Mouse (Mus musculus) Patski (cell line): ENCODE measurements around the gene Hist1h2bh. TPM values are rescaled to one million over a fixed set of nuclear protein-coding genes. Genes with fewer than 3 reads are reported as not detected.

Experiments used
- ATAC-seq: fragments of 100-300 bp; one replicate; pipeline ENCODE4 v1.8.0; 2021
- CTCF ChIA-PET: fragments of 350-600 bp; sonication (Branson Sonifier 250); formaldehyde crosslinking; loops from one replicate; lab custom pipeline; 2022; ENCODE audit warnings: inconsistent platforms; lab: Charles Lee
- POLR2A ChIA-PET: fragments of 350-600 bp; sonication (Branson Sonifier 250); formaldehyde crosslinking; loops from one replicate; lab custom pipeline; 2022; ENCODE audit warnings: antibody characterized with exemption, inconsistent platforms; lab: Charles Lee
- DNase-seq: peaks from one replicate; pipeline ENCODE4 v3.0.0-alpha.2; 2011; ENCODE audit warnings: low read depth, low spot score
- H3K27me3 ChIP-seq: fragments of 371-371 bp; one replicate; pipeline ENCODE4 v1.5.1; 2021
- CTCF ChIP-seq: fragments of 100-300 bp; IDR thresholded peaks from one replicate; pipeline ENCODE4 v1.5.1; 2021
- in situ Hi-C: fragments of 300-500 bp; cut with MboI; formaldehyde crosslinking; loops from 3 replicates; pipeline ENCODE4 v1.11.1; 2018; ENCODE audit warnings: low pct_unique_long_range_greater_than_20kb, mixed read lengths
- polyA plus RNA-seq: library from polyadenylated mRNA; unstranded; gene quantifications from one replicate; pipeline ENCODE4 v1.2.3, GENCODE M21; 2021

Gene Hist1h2bh
- polyA plus RNA-seq, 1 experiment from 2014 or later = 2.1 TPM

DNA sequence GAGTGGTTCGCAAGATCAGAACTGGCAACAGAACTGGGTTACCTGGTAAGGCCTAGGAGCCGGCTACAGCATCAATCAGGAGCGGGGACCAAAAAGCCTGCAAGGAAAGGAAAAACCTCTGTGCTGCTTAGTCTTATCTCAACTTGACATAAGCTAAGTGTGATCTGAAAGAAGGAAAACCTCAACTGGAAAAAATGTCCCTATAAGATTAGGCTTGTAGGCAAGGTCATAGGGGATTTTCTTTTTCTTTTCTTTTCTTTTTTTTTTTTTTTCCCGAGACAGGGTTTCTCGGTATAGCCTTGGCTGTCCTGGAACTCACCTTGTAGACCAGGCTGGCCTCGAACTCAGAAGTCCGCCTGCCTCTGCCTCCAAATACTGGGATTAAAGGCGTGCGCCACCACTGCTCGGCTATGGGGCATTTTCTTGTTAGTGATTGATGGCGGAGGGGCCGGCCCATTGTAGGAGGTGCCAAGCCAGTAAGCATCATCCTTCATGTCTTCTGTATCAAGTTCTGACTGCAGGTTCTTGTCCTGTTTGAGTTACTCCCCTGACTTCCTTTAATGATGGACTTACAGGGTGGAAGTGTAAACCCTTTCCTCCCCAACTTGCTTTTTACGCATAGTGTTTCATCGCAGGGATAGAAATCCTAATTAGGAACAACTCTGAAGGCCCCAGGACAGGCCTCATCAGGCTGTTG, 36.2 kb downstream of the Hist1h2bh start:
- in situ Hi-C loops = no loop called here
- H3K27me3 ChIP-seq = no peaks in the 10 kb centered on the region
- no peak for DNase-seq
- no peak for TF ChIP-seq CTCF
- ChIA-PET CTCF (no interaction called here), POLR2A (no interaction called here)
- ATAC-seq = no peak

DNA sequence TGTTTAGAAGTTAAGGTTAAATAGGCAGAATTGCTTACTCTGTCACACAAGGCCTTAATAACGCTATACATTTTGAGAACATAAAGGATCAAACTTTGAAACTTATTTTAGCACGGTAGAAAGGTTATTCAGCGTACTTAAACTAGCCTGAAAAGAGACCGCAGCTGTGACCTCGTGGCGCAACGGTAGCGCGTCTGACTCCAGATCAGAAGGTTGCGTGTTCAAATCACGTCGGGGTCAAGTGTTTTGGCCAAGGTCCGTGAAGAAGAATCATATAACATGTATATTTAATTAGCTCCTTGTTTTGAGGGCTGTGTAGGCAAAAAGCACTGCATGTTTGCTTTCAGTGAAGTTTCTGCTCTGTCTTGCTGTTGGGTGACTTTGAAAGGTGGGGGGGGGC, 36.8 kb downstream of the Hist1h2bh start:
- H3K27me3 ChIP-seq = no peaks in the 10 kb centered on the region
- TF ChIP-seq CTCF = no peak
- ChIA-PET POLR2A (no interaction called here), CTCF (no interaction called here)
- DNase-seq = no peak
- no peak for ATAC-seq
- in situ Hi-C loops = no loop called here

DNA sequence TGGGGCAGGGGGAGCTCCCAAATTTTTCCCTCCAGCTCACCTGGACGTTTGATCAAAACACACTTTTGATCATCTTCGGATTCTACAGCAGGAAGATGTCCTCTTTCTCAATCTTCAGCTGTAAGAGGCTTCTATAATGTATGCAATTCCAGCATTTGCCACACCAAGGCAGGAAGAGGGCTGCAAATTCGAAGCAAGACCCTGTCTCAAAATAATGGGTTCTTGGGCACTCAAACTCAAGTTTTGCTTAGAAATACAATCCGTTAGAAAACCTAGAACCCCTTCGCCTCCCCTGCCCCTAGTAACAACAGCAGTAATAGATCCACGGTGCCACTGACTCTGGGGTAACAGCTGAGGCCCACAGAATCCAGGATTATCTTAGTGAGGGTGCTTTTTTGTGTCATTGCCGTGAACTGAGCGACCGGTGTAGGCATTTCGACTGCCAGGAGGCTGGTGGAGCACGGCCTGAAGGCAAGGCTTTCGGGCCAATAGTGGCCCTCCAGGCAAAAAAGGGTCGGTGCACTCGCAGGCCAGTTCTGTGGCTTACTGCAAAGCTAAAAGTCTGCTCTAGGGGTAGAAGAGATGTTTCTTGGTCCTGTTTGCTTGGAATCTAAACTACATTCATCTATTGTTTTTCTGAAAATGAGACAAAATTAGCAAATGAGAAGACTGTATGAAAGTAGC, 37.4 kb downstream of the Hist1h2bh start:
- no peak for ATAC-seq
- in situ Hi-C loops = no loop called here
- ChIA-PET CTCF (interaction anchor here (1.1 kb wide), 1 partner anchor 11 kb away, joined by 4 read pairs; no protein-coding TSS in a partner anchor), POLR2A (no interaction called here)
- H3K27me3 ChIP-seq = no peaks in the 10 kb centered on the region
- TF ChIP-seq CTCF = no peak
- DNase-seq = no peak

DNA sequence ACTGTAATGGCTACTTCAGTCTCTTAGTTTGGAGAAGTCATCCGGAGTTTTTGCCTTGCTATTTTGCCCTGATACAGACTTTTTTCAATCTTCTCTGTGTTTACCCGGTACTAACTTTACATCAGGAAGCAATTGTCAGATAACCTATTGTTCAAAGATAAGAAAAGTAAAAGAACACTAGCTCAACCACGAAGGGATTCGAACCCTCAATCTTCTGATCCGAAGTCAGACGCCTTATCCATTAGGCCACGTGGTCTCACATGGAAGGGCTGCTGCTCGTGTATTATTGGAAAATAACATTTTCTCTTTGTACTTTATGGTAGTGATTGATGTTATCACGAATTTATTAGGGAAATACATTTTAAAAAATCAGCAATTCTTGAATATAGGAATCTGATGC, 39.4 kb downstream of the Hist1h2bh start:
- in situ Hi-C loops = no loop called here
- ATAC-seq = no peak
- DNase-seq = no peak
- CTCF ChIA-PET = no interaction called here
- POLR2A ChIA-PET = no interaction called here
- TF ChIP-seq CTCF = no peak
- no peaks in the 10 kb centered on the region for H3K27me3 ChIP-seq

DNA sequence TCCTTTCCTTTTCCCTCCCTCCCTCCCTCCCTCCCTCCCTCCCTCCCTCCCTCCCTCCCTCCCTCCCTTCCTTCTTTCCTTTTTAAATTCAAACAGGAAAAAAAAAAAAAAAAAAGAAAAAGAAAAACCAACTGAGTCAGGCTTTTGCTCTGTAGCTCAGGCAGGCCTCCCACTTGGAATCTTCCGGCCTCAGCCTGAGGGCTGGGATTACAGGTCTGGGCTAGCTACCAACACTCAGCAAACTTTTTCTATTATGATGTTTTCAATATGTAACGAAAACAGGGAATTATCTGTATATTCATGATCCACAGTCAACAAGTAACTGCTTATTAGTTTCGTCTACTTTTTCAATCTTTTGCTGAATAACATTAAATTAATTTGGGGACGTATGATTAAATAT, 40.3 kb downstream of the Hist1h2bh start:
- no peak for TF ChIP-seq CTCF
- ChIA-PET POLR2A (no interaction called here), CTCF (no interaction called here)
- in situ Hi-C loops = no loop called here
- DNase-seq = no peak
- H3K27me3 ChIP-seq = no peaks in the 10 kb centered on the region
- no peak for ATAC-seq

DNA sequence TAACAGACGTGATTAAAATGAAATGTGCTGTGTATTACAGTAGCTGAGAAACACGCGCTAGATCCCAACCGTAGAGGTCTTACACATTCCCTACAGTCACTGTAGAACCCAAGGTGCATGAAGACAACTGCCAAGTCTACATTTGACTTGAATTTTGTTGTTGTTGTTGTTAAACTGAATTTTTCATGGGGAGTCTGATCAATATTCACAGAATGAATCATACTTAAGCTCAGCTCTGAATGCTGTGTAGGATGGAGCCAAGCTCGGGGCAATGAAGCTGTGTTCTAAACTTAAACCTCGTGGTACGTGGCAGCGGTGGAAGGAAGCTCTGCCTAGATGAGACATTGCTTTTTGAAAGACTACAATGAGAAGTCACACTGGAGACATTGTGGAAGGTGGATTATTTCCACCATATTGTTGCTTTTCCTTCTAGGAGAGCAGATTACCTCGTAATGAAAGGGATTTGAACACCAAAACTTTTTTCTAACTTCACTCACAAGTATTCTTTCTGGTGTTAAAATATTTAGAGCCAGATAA, 41.1 kb downstream of the Hist1h2bh start:
- TF ChIP-seq CTCF = no peak
- H3K27me3 ChIP-seq = no peaks in the 10 kb centered on the region
- ChIA-PET CTCF (interaction anchor here (1.0 kb wide), 1 partner anchor 23 kb away, joined by 4 read pairs; no protein-coding TSS in a partner anchor), POLR2A (no interaction called here)
- in situ Hi-C loops = no loop called here
- DNase-seq (no peak), ATAC-seq (no peak)

DNA sequence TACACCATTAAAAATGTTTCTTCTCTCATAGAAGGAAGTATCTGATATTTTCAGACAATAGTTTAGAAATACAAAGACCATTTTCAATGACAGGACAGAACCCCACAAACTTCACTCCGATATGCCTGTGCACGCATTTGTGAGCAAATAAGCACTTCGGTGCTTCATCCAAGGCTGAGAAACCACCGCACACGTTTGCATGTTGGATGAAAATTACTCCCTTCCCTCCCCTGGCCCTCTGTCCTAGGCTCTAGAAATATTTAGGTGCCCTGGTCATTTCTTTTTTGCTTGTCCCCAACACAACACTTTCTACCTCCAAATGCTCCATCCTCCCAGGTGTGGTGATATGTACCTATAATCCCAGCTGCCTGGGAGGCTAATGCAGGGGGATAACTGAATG, 41.7 kb downstream of the Hist1h2bh start:
- CTCF ChIA-PET = interaction anchor here (1.0 kb wide), 1 partner anchor 23 kb away, joined by 4 read pairs; no protein-coding TSS in a partner anchor
- DNase-seq (no peak), ATAC-seq (no peak)
- no peaks in the 10 kb centered on the region for H3K27me3 ChIP-seq
- POLR2A ChIA-PET = no interaction called here
- TF ChIP-seq CTCF = no peak
- in situ Hi-C loops = no loop called here

DNA sequence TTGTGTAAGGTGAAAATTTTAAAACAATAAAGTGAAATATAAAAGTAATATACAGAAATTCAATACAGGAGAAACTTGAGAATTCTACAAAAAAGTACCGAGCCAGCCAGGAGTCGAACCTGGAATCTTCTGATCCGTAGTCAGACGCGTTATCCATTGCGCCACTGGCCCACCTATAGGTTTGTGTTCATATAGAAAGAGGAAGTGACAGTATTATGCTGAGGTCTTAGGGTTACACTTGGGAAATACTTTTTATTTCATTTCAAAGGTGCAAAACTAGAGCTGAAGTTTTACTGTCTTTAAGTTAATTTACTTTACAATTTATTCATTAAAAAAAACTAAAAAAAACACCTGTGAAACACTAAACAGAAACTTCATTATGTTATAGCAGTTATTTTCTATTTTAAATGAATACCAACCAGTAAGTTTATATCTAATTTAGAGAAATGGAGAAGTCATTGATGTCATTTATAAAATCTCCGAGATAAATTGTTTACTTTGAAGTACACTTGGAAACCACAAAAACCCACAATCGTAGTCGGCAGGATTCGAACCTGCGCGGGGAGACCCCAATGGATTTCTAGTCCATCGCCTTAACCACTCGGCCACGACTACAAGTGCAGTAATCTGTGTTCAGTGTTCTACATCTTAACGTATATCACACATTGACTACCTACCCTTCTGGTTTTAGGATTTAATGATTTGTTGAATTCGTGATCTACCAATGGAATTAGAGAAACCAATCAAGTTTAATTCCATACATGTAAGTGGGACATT, 42.6 kb downstream of the Hist1h2bh start:
- ChIA-PET POLR2A (no interaction called here), CTCF (no interaction called here)
- no peak for DNase-seq
- TF ChIP-seq CTCF = no peak
- no peaks in the 10 kb centered on the region for H3K27me3 ChIP-seq
- in situ Hi-C loops = no loop called here
- ATAC-seq = no peak

DNA sequence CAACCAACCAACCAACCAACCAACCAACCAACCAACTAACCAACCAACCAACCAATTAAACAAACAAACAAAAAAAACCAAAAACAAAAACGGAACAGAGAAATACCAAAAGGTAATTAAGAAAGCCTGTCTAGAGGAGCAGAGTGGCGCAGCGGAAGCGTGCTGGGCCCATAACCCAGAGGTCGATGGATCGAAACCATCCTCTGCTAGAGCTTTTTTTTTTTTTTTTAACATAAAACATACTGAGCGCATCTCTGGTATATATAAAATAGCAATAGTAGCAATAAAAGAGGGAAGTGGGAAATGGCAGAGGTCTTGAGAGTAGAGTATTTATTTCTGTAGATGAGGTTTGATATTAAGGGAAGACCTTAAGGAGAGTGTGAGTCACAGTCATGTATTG, 43.2 kb downstream of the Hist1h2bh start:
- H3K27me3 ChIP-seq = no peaks in the 10 kb centered on the region
- no peak for DNase-seq
- no peak for TF ChIP-seq CTCF
- ChIA-PET POLR2A (no interaction called here), CTCF (no interaction called here)
- in situ Hi-C loops = no loop called here
- no peak for ATAC-seq

DNA sequence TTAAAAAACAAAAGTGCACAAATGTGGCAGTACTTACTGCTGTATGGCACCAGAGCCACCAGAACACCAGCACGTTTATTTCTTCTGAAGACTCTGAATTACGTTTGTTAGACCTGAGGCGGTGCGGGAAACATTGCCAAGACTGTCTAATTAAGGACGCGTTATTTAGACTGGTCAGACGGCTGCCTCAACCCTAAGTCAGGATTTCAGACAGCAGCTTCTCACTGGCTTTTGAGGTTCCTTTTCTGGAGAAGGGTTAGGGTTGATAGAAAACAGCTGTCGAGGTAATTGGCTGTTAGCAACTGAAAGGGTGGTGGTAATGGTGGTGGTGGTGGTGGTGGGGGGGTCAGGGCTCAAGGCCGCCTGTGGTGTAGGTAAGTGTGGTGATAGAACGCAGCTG, 44.5 kb downstream of the Hist1h2bh start:
- TF ChIP-seq CTCF = no peak
- ChIA-PET CTCF (no interaction called here), POLR2A (no interaction called here)
- DNase-seq (no peak), ATAC-seq (no peak)
- in situ Hi-C loops = no loop called here
- H3K27me3 ChIP-seq = no peaks in the 10 kb centered on the region
